Mouse (Mus musculus) heart, embryonic 11.5 days (tissue): ENCODE measurements around the gene Mndal. TPM values are rescaled to one million over a fixed set of nuclear protein-coding genes. Genes with fewer than 3 reads are reported as not detected.
"Not testable (repeated sequence)": the region's sequence is repeated elsewhere in the genome, so short reads cannot be mapped to it uniquely, and the experiment has no call there.

Experiments used
- ATAC-seq: fragments of 200-750 bp; cut with Nextera tagmentation; replicated peaks from 2 replicates; pipeline ENCODE4 v1.8.0; 2017; ENCODE audit warnings: moderate library complexity; ENCODE audit not compliant: insufficient number of reproducible peaks, low FRiP score, low TSS enrichment
- H3K27ac ChIP-seq: fragments of 300-500 bp; sonication (generic); 2 replicates; pipeline ENCODE4 v1.5.1; 2014; ENCODE audit warnings: mild to moderate bottlenecking, low read depth, low read length
- H3K27me3 ChIP-seq: fragments of 300-500 bp; sonication (generic); 2 replicates; pipeline ENCODE4 v1.6.1; 2014; ENCODE audit warnings: mild to moderate bottlenecking, low read length, mixed read lengths; ENCODE audit not compliant: control insufficient read depth, insufficient read depth
- H3K36me3 ChIP-seq: fragments of 300-500 bp; sonication (generic); 2 replicates; pipeline ENCODE4 v1.6.1; 2014; ENCODE audit warnings: mild to moderate bottlenecking, low read length, moderate library complexity, mixed read lengths; ENCODE audit not compliant: control insufficient read depth, insufficient read depth
- H3K4me1 ChIP-seq: fragments of 300-500 bp; sonication (generic); 2 replicates; pipeline ENCODE4 v1.6.1; 2014; ENCODE audit warnings: low read length; ENCODE audit not compliant: control insufficient read depth, insufficient read depth
- H3K4me2 ChIP-seq: fragments of 300-500 bp; sonication (generic); 2 replicates; pipeline ENCODE4 v1.6.1; 2014; ENCODE audit warnings: mild to moderate bottlenecking, moderate library complexity
- H3K4me3 ChIP-seq: fragments of 300-500 bp; sonication (generic); 2 replicates; pipeline ENCODE4 v1.5.1; 2014; ENCODE audit warnings: low read depth, low read length
- H3K9ac ChIP-seq: fragments of 300-500 bp; sonication (generic); 2 replicates; pipeline ENCODE4 v1.6.1; 2014; ENCODE audit warnings: mild to moderate bottlenecking, low read depth, low read length, moderate library complexity
- H3K9me3 ChIP-seq: fragments of 300-500 bp; sonication (generic); replicated peaks from 2 replicates; pipeline ENCODE4 v1.6.1; 2016; ENCODE audit warnings: low read length; ENCODE audit not compliant: control insufficient read depth
- WGBS: fragments of 180-500 bp; shearing (Covaris S2); extraction: QIAGEN DNeasy Blood & Tissue Kit; methylation state at CpG from one replicate; pipeline ENCODE4 v1.1.7; 2014; ENCODE audit not compliant: insufficient replicate concordance; 5-methylcytosine and 5-hydroxymethylcytosine counted together
- polyA plus RNA-seq: library from polyadenylated mRNA; unstranded; fragments of >200 nt; fragmentation: Nextera tagmentation; extraction: Ambion mirVana; gene quantifications from 2 replicates; pipeline ENCODE4 v1.2.1, GENCODE M21; 2014

The Mndal gene
- polyA plus RNA-seq, 1 experiment from 2014 or later: 3.7 TPM

DNA sequence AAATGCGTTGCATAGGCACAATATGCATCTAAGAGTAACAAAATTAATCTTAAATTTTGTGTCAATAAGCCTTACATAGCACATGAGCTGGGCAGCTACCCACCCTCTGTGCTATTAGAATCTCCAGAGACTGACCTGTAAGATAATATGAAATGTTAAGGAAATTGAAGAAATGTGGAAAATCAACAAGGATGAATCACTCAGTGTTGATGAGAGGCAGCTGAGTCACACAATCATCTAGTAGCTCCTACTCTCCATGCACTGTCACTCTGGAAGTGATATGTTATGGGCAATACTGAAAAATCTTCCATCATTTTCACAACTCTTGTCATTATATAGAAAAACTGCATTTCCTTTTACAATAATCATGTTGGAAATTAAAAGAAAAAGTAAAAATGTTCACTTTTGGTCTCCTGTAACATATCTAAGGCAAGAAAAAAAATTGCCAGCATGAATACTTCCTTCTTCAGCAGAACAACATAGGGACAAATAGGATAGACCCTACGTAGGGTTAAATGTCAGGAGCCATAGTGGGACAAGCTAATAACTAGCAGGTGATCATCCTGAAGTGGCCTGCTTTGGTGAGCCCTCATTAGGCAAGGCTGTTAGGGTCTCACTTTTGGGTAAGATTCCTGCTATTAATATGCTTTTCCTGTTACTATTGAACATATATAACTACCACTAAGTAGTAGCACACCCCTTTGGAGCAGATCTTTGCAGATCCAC lies 12.9 kb upstream of the Mndal start:
- H3K9me3 ChIP-seq: no peaks in the 10 kb centered on the region
- no peaks in the 10 kb centered on the region for H3K27me3 ChIP-seq
- no peak overlapping the region for H3K4me3 ChIP-seq
- H3K4me1 ChIP-seq: no peaks in the 10 kb centered on the region
- 76% methylated on average over 2 of the region's 2 CpGs for WGBS
- H3K9ac ChIP-seq: no peak overlapping the region
- no peak overlapping the region for H3K4me2 ChIP-seq
- H3K27ac ChIP-seq: no peak overlapping the region
- ATAC-seq: no peak
- H3K36me3 ChIP-seq: no peaks in the 10 kb centered on the region

DNA sequence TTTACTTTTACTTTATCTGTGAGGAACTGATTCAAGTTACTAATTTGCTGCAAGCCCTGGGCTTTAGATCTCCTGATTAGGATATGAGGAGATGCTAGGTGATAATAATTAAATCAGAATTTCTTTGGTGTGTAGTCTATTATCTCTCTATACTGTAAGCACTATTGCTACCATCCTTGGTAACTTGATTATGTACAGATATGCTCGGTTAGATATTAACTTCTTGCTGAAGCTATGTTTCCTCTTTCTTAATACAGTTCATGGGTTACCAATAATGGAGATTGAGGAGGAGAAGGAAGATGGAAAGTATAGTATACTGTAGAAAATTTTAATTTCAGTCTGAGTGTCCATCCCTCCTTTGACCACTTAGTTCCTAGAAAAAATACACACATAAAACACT lies 11.3 kb upstream of the Mndal start:
- no peaks in the 10 kb centered on the region for H3K4me1 ChIP-seq
- WGBS: 62% methylated on average over 1 of the region's 1 CpGs
- H3K4me2 ChIP-seq: no peak overlapping the region
- ATAC-seq: no peak
- H3K4me3 ChIP-seq: no peak overlapping the region
- H3K27me3 ChIP-seq: no peaks in the 10 kb centered on the region
- no peak overlapping the region for H3K27ac ChIP-seq
- no peaks in the 10 kb centered on the region for H3K36me3 ChIP-seq
- H3K9ac ChIP-seq: no peak overlapping the region
- H3K9me3 ChIP-seq: no peaks in the 10 kb centered on the region

DNA sequence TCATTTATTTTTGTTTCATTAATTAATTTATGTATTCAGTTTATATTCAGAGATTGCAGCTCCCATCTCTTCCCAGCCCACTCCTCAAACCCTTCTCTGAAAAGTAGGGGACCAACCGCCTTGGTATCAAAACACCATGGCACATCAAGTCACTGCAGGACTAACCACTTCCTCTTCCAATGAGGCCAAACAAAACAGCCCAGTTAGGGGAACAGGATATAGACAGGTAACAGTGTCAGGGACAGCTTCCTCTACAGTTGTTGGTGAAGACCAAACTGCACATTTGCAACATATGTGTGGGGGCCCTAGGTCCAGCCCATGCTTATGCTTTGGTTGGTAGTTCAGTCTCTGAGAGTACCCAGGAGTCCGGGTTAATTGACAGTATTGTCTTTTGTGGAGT lies 6.8 kb upstream of the Mndal start:
- WGBS: 65% methylated on average over 2 of the region's 2 CpGs
- ATAC-seq, H3K4me2 ChIP-seq: not testable (repeated sequence)

DNA sequence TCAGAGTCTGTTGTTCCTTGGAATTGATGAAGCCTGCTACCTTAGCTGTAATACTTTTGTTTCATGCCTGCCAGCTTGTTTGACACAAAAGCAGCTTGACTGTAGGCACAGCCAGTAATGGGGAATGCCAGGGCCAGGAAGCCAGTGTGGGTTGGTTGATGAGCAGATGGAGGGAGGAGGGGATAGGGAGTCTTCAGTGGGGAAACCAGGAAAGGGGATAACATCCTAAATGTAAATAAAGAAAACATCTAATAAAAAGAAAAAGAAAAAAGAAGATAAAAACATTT lies 432 bp upstream of the Mndal start:
- H3K4me2 ChIP-seq, ATAC-seq, H3K36me3 ChIP-seq, H3K9ac ChIP-seq, H3K9me3 ChIP-seq, H3K27me3 ChIP-seq, H3K27ac ChIP-seq, H3K4me1 ChIP-seq, H3K4me3 ChIP-seq: not testable (repeated sequence)

More for the DNA sequence above, 6.8 kb upstream of the Mndal start:
- not testable (repeated sequence) for H3K27me3 ChIP-seq, H3K9ac ChIP-seq, H3K27ac ChIP-seq, H3K9me3 ChIP-seq, H3K36me3 ChIP-seq, H3K4me1 ChIP-seq, H3K4me3 ChIP-seq

DNA sequence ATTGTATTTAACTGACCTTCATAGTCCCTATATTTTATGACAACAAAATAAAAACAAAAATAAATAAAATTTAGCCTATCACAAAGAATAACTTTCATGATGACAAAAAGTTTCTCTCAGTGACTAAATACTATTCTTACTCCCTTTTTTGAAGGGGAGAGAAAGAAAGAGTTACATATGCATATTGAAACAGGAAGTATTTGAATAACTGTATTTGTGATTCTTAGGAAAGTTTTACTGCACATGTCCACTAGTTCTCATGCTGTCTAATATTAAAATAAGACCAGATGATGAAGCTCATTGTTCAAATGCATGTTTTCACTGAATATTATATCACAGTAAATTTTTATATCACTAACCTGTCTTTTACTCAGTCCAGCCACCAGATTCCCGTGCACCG lies 769 bp downstream of the Mndal start:
- not testable (repeated sequence) for H3K4me2 ChIP-seq, H3K9me3 ChIP-seq, ATAC-seq, H3K9ac ChIP-seq, H3K27ac ChIP-seq, H3K4me1 ChIP-seq, H3K36me3 ChIP-seq, H3K27me3 ChIP-seq, H3K4me3 ChIP-seq
- 90% methylated on average over 2 of the region's 2 CpGs for WGBS

DNA sequence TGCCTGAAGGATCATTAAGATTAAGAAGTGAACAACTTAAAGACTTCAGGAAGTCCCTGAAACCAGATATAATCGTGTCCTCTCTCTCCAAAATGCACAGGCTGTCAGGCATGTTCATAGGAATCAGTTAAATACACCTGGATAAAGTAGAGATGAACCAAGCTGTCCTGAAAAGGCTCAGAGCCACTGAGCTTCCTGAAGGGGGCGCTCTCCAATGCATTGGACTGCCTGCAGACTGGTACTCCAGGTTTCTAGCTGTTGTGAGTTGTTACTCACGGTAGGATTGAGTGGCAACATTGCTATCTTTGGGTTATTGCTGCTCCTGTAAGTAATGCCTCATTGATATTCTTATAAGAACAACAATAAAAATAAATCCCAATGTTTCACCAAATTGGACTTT lies 23.0 kb downstream of the Mndal start:
- not testable (repeated sequence) for H3K27me3 ChIP-seq, H3K4me2 ChIP-seq, H3K36me3 ChIP-seq, H3K4me3 ChIP-seq, H3K9me3 ChIP-seq, H3K4me1 ChIP-seq, H3K27ac ChIP-seq, H3K9ac ChIP-seq, ATAC-seq
- WGBS: 61% methylated on average over 2 of the region's 3 CpGs

DNA sequence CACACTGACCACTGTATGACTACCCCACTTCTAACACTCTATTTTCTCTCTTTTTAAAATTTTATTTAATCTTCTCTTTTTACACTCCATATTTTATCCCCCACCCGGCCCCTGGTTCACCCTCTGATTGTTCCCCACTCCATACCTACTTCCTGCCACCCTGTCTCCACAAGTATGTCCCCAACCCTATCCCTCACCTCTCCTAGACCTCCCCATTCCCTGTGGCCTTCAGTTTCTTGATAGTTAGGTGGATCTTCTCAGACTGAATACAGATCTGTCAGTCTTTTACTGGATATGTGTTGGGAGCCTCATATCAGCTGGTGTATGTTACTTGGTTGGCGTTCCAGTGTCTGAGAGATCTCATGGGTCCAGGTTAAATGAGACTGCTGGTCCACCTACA lies 27.7 kb downstream of the Mndal start:
- Histone ChIP-seq H3K27me3 (no peaks in the 10 kb centered on the region), H3K36me3 (no peaks in the 10 kb centered on the region), H3K4me1 (no peaks in the 10 kb centered on the region), H3K4me2 (no peak overlapping the region), H3K4me3 (no peak overlapping the region), H3K9ac (no peak overlapping the region), H3K9me3 (no peaks in the 10 kb centered on the region), H3K27ac (no peak overlapping the region)
- no peak for ATAC-seq
- WGBS: 77% methylated on average over 2 of the region's 2 CpGs

DNA sequence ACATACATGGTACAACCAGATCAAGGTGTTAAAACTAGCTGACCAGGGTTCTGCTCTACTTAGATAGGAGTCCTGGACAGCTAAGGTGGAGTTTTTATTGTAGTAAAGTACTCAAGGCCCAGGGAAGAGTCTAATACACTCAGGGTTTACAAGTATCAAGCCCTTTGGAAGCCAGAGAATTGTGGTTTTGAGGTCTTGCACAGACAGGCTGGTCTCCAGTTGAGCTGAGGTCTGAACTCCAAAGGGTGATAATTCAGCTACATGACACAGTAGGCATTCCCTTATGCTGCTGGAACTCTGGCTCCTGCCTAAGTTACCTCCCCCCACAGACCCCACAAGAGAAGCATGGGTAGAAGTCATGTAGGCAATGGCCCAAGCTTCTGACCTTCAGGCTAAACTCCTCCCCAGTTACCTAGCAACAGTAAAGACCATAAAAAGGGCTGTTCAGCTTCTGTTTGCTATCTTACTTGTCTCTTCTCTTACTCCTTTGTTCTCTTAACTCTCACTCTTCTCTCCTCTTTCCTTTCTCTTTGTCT lies 29.0 kb downstream of the Mndal start:
- not testable (repeated sequence) for H3K4me1 ChIP-seq, H3K36me3 ChIP-seq, ATAC-seq, H3K4me2 ChIP-seq, H3K9ac ChIP-seq, H3K27ac ChIP-seq, H3K4me3 ChIP-seq, H3K27me3 ChIP-seq, H3K9me3 ChIP-seq

DNA sequence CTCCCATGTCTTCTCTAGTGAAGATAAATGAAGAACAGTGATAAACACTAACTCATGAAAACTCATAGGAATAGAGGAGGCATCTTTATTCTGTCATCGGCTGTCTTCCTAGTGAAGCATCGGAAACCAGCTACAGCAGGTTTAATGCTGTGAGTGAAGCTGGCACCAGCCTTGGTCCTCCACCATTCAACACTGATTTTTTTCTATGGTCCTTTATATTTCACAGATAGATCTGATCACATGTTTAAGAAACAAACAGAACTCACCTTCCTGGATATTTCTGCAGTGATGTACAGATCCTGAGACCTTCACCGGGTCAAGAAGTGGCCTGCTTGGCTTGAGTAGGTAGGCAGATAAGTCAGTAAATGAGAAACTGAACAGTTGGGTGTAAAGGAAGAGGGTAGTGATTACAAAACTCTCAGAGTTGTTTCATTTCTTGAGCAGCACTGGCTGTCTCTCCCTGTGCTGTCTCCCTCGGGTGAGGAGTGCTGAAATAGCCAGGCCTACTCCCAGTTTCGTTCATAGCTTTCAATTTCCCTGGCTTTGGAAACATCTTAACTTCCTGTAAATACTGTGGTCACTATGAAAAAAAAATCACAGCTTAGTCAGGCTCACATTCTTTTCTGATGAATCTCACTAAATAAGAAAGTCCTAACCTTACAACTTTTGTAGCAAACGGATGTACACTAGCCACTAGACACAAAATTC lies 29.6 kb downstream of the Mndal start, which contains the start of gene Ifi211:
Ifi211 (minus strand) TSS at position 499 of the 708 bp plus-strand sequence.
- H3K4me2 ChIP-seq, H3K27me3 ChIP-seq, H3K27ac ChIP-seq, H3K36me3 ChIP-seq, ATAC-seq, H3K4me1 ChIP-seq, H3K4me3 ChIP-seq, H3K9ac ChIP-seq, H3K9me3 ChIP-seq: not testable (repeated sequence)
- whole genome bisulfite sequencing: 71% methylated on average over 6 of the region's 6 CpGs
